Mouse (Mus musculus) MEL (cell line): ENCODE results near the gene Nmd3.

ENCODE experiments used
- CHD1 ChIP-seq: IDR thresholded peaks from 2 replicates; pipeline ENCODE4 v1.6.1; 2012; ENCODE audit warnings: low read depth, mild to moderate bottlenecking, inconsistent platforms, low read length, improper control_type of control experiment
- CHD2 ChIP-seq: IDR thresholded peaks from 2 replicates; pipeline ENCODE4 v1.6.1; 2011; ENCODE audit warnings: low read length, improper control_type of control experiment
- CTCF ChIP-seq, 3 experiments: IDR thresholded peaks in 2 of 3; conservative IDR thresholded peaks in 1 of 3; 2 replicates each; pipeline ENCODE4 v1.5.1; 2011 to 2012; ENCODE audit warnings: low read length in 3 of 3, low read depth in 2 of 3, mild to moderate bottlenecking in 2 of 3, improper control_type of control experiment in 1 of 3, inconsistent platforms in 1 of 3, mixed read lengths in 1 of 3, moderate library complexity in 1 of 3; ENCODE audit not compliant: control insufficient read depth in 1 of 3, insufficient read depth in 1 of 3, poor library complexity in 1 of 3, severe bottlenecking in 1 of 3
- E2F4 ChIP-seq: IDR thresholded peaks from 2 replicates; pipeline ENCODE4 v1.6.1; 2011; ENCODE audit warnings: low read depth, low read length, improper control_type of control experiment, borderline replicate concordance
- EP300 ChIP-seq, 2 experiments: IDR thresholded peaks; 2 replicates each; pipeline ENCODE4 v1.6.1; 2011; ENCODE audit warnings: improper control_type of control experiment in 2 of 2, low read length in 2 of 2, low read depth in 1 of 2, mild to moderate bottlenecking in 1 of 2
- ETS1 ChIP-seq: IDR thresholded peaks from 2 replicates; pipeline ENCODE4 v1.6.1; 2012; ENCODE audit warnings: low read depth, mild to moderate bottlenecking, inconsistent platforms, low read length, improper control_type of control experiment, moderate library complexity
- JUND ChIP-seq: IDR thresholded peaks from 2 replicates; pipeline ENCODE4 v1.6.1; 2011; ENCODE audit warnings: low read depth, mild to moderate bottlenecking, improper control_type of control experiment, low read length
- KAT2A ChIP-seq: conservative IDR thresholded peaks from 2 replicates; pipeline ENCODE4 v1.6.1; 2012; ENCODE audit warnings: low read depth, low read length, improper control_type of control experiment, inconsistent platforms
- MYB ChIP-seq: IDR thresholded peaks from 2 replicates; pipeline ENCODE4 v1.6.1; 2011; ENCODE audit warnings: mild to moderate bottlenecking, low read depth, low read length, improper control_type of control experiment
- NELFE ChIP-seq: IDR thresholded peaks from 2 replicates; pipeline ENCODE4 v1.6.1; 2011; ENCODE audit warnings: low read depth, low read length, improper control_type of control experiment
- POLR2A ChIP-seq, 2 experiments: IDR thresholded peaks; 2 replicates each; pipeline ENCODE4 v1.6.1; 2011 to 2012; ENCODE audit warnings: low read length in 2 of 2, mild to moderate bottlenecking in 2 of 2, control low read depth in 1 of 2, improper control_type of control experiment in 1 of 2, low read depth in 1 of 2, moderate library complexity in 1 of 2; ENCODE audit not compliant: control insufficient read depth in 1 of 2, insufficient read depth in 1 of 2, poor library complexity in 1 of 2
- SMC3 ChIP-seq: IDR thresholded peaks from 2 replicates; pipeline ENCODE4 v1.6.1; 2011; ENCODE audit warnings: low read depth, low read length, improper control_type of control experiment
- ZC3H11A ChIP-seq: IDR thresholded peaks from 2 replicates; pipeline ENCODE4 v1.6.1; 2012; ENCODE audit warnings: low read depth, mild to moderate bottlenecking, inconsistent platforms, low read length, improper control_type of control experiment

- TF ChIP-seq NELFE = no peak
- no peak for TF ChIP-seq POLR2A (IDR thresholded peaks at IDR 0.05; ENCODE audit: control insufficient read depth in 1 of 2, insufficient read depth in 1 of 2, low read depth in 1 of 2, low read length in 2 of 2, poor library complexity in 1 of 2)
- no peak for TF ChIP-seq KAT2A
- no peak for TF ChIP-seq CTCF (IDR thresholded peaks at IDR 0.05 in 2 of 3, conservative IDR thresholded peaks at IDR 0.05 in 1 of 3; ENCODE audit: control insufficient read depth in 1 of 3, insufficient read depth in 1 of 3, low read depth in 2 of 3, low read length in 3 of 3, poor library complexity in 1 of 3, severe bottlenecking in 1 of 3)
- no peak for TF ChIP-seq MYB
- no peak for TF ChIP-seq EP300 (IDR thresholded peaks at IDR 0.05; ENCODE audit: low read depth in 1 of 2, low read length in 2 of 2)
- TF ChIP-seq ETS1 = no peak
- TF ChIP-seq E2F4 = no peak
- TF ChIP-seq CHD2 = no peak
- no peak for TF ChIP-seq ZC3H11A
- TF ChIP-seq CHD1 = no peak
- no peak for TF ChIP-seq SMC3
- no peak for TF ChIP-seq JUND
Measured at GRCm38 (mm10) chr3:69730930-69731329, 9.1 kb downstream of the Nmd3 start.
